Mouse (Mus musculus) lung, embryonic 16.5 days (tissue): ENCODE results near the gene Rbks. TPM values are rescaled to one million over a fixed set of nuclear protein-coding genes. Genes with fewer than 3 reads are reported as not detected.

ENCODE experiments used
- ATAC-seq: fragments of 200-750 bp; cut with Nextera tagmentation; 2 replicates; pipeline ENCODE4 v1.8.0; 2017; ENCODE audit warnings: low read depth, mild to moderate bottlenecking, moderate library complexity
- H3K27ac ChIP-seq: fragments of 300-500 bp; sonication (generic); 2 replicates; pipeline ENCODE4 v1.5.1; 2014; ENCODE audit warnings: mild to moderate bottlenecking, control low read depth, low read length
- H3K27me3 ChIP-seq: fragments of 300-500 bp; sonication (generic); 2 replicates; pipeline ENCODE4 v1.6.1; 2014; ENCODE audit warnings: low read depth, low read length, mixed read lengths; ENCODE audit not compliant: control insufficient read depth, insufficient read depth
- H3K36me3 ChIP-seq: fragments of 300-500 bp; sonication (generic); 2 replicates; pipeline ENCODE4 v1.6.1; 2014; ENCODE audit warnings: low read length; ENCODE audit not compliant: control insufficient read depth, insufficient read depth
- H3K4me1 ChIP-seq: fragments of 300-500 bp; sonication (generic); replicated peaks from 2 replicates; pipeline ENCODE4 v1.6.1; 2014; ENCODE audit warnings: low read length, mixed read lengths; ENCODE audit not compliant: control insufficient read depth, insufficient read depth
- H3K4me2 ChIP-seq: fragments of 300-500 bp; sonication (generic); 2 replicates; pipeline ENCODE4 v1.6.1; 2014; ENCODE audit warnings: low read depth, low read length, control low read depth
- H3K4me3 ChIP-seq: fragments of 300-500 bp; sonication (generic); 2 replicates; pipeline ENCODE4 v1.5.1; 2014; ENCODE audit warnings: mild to moderate bottlenecking, low read length, control low read depth
- H3K9ac ChIP-seq: fragments of 300-500 bp; sonication (generic); 2 replicates; pipeline ENCODE4 v1.6.1; 2014; ENCODE audit warnings: low read length, control low read depth
- H3K9me3 ChIP-seq: fragments of 300-500 bp; sonication (generic); 2 replicates; pipeline ENCODE4 v1.6.1; 2016; ENCODE audit warnings: low read length; ENCODE audit not compliant: control insufficient read depth
- WGBS: fragments of 180-500 bp; shearing (Covaris S2); extraction: QIAGEN DNeasy Blood & Tissue Kit; methylation state at CpG from one replicate; pipeline ENCODE4 v1.1.7; 2014; 5-methylcytosine and 5-hydroxymethylcytosine counted together
- polyA plus RNA-seq: library from polyadenylated mRNA; unstranded; fragments of >200 nt; fragmentation: Nextera tagmentation; extraction: Ambion mirVana; gene quantifications from 2 replicates; pipeline ENCODE4 v1.2.1, GENCODE M21; 2015

Gene Rbks
- polyA plus RNA-seq, 1 experiment from 2014 or later: 5.1 TPM

- peaks cover 5% of the 10 kb centered on the region; the same call in 1 of the 2 replicates for H3K4me1 ChIP-seq
- peaks cover 7% of the 10 kb centered on the region; the same call in 1 of the 2 replicates for H3K36me3 ChIP-seq
- H3K9ac ChIP-seq: peak overlapping the region; percentile 85
- WGBS: 47% methylated on average over 6 of the region's 6 CpGs
- peak overlapping the region; percentile 79 for H3K4me3 ChIP-seq
- ATAC-seq: no peak
- peak overlapping the region; percentile 58 for H3K4me2 ChIP-seq
- no peaks in the 10 kb centered on the region for H3K9me3 ChIP-seq
- H3K27ac ChIP-seq: peak overlapping the region; percentile 92
- no peaks in the 10 kb centered on the region for H3K27me3 ChIP-seq
Observed at GRCm38 (mm10) chr5:31614339-31615025, 82.9 kb downstream of the Rbks start.

GRCm38 (mm10) chr5:31613852-31614286 lies 83.6 kb downstream of the Rbks start:
- Histone ChIP-seq H3K9me3 (no peaks in the 10 kb centered on the region), H3K27me3 (no peaks in the 10 kb centered on the region), H3K27ac (peak overlapping the region; percentile 92), H3K9ac (peak overlapping the region; percentile 85), H3K4me3 (peak overlapping the region; percentile 79), H3K4me2 (peak overlapping the region; percentile 58), H3K36me3 (peaks cover 4% of the 10 kb centered on the region; the same call in 1 of the 2 replicates), H3K4me1 (peaks cover 5% of the 10 kb centered on the region; the same call in 1 of the 2 replicates)
- peak; percentile 94 for ATAC-seq
- under 1% methylated on average over 37 of the region's 37 CpGs for WGBS

- WGBS: 78% methylated on average over 1 of the region's 1 CpGs
- no peak for ATAC-seq
Observed at GRCm38 (mm10) chr5:31611186-31611585, 86.2 kb downstream of the Rbks start.

GRCm38 (mm10) chr5:31610376-31611086 lies 86.9 kb downstream of the Rbks start:
- no peak for ATAC-seq
- H3K4me1 ChIP-seq: peaks cover 5% of the 10 kb centered on the region; the same call in 1 of the 2 replicates
- H3K9ac ChIP-seq: no peak overlapping the region
- 52% methylated on average over 13 of the region's 13 CpGs for WGBS
- no peak overlapping the region for H3K4me3 ChIP-seq
- no peak overlapping the region for H3K4me2 ChIP-seq
- H3K27ac ChIP-seq: no peak overlapping the region
- H3K9me3 ChIP-seq: no peaks in the 10 kb centered on the region
- H3K36me3 ChIP-seq: no peaks in the 10 kb centered on the region
- no peaks in the 10 kb centered on the region for H3K27me3 ChIP-seq

More at GRCm38 (mm10) chr5:31611186-31611585, 86.2 kb downstream of the Rbks start:
- H3K36me3 ChIP-seq: peaks cover under 1% of the 10 kb centered on the region; the same call in 1 of the 2 replicates
- H3K4me3 ChIP-seq: no peak overlapping the region
- no peaks in the 10 kb centered on the region for H3K27me3 ChIP-seq
- H3K4me1 ChIP-seq: peaks cover 5% of the 10 kb centered on the region; the same call in 1 of the 2 replicates
- no peak overlapping the region for H3K27ac ChIP-seq
- H3K9me3 ChIP-seq: no peaks in the 10 kb centered on the region
- H3K9ac ChIP-seq: no peak overlapping the region
- no peak overlapping the region for H3K4me2 ChIP-seq

GRCm38 (mm10) chr5:31606151-31606550 lies 91.3 kb downstream of the Rbks start:
- Histone ChIP-seq H3K27ac (no peak overlapping the region), H3K27me3 (no peaks in the 10 kb centered on the region), H3K4me1 (no peaks in the 10 kb centered on the region), H3K9me3 (no peaks in the 10 kb centered on the region), H3K9ac (no peak overlapping the region), H3K36me3 (no peaks in the 10 kb centered on the region), H3K4me3 (no peak overlapping the region), H3K4me2 (no peak overlapping the region)
- no peak for ATAC-seq
- WGBS: 47% methylated on average over 3 of the region's 3 CpGs

- WGBS: 83% methylated on average over 6 of the region's 6 CpGs
- H3K36me3 ChIP-seq: no peaks in the 10 kb centered on the region
Observed at GRCm38 (mm10) chr5:31603766-31604165, 93.7 kb downstream of the Rbks start.

GRCm38 (mm10) chr5:31602377-31602776 lies 95.0 kb downstream of the Rbks start:
- 91% methylated on average over 1 of the region's 1 CpGs for WGBS
- Histone ChIP-seq H3K27ac (0 out of 2 replicates have a peak overlapping the region, but pooled peaks have one; percentile 38), H3K36me3 (no peaks in the 10 kb centered on the region), H3K4me1 (no peaks in the 10 kb centered on the region), H3K4me2 (no peak overlapping the region), H3K27me3 (no peaks in the 10 kb centered on the region), H3K4me3 (no peak overlapping the region), H3K9me3 (no peaks in the 10 kb centered on the region), H3K9ac (no peak overlapping the region)
- peak; percentile 88 for ATAC-seq

More at GRCm38 (mm10) chr5:31603766-31604165, 93.7 kb downstream of the Rbks start:
- Histone ChIP-seq H3K9me3 (no peaks in the 10 kb centered on the region), H3K9ac (no peak overlapping the region), H3K27ac (no peak overlapping the region), H3K27me3 (no peaks in the 10 kb centered on the region), H3K4me1 (no peaks in the 10 kb centered on the region), H3K4me3 (no peak overlapping the region), H3K4me2 (no peak overlapping the region)
- ATAC-seq: no peak

GRCm38 (mm10) chr5:31601162-31601722 lies 96.2 kb downstream of the Rbks start:
- no peak overlapping the region for H3K4me3 ChIP-seq
- no peak overlapping the region for H3K9ac ChIP-seq
- H3K36me3 ChIP-seq: no peaks in the 10 kb centered on the region
- no peak overlapping the region for H3K27ac ChIP-seq
- no peak overlapping the region for H3K4me2 ChIP-seq
- no peaks in the 10 kb centered on the region for H3K27me3 ChIP-seq
- 79% methylated on average over 7 of the region's 7 CpGs for WGBS
- H3K4me1 ChIP-seq: peaks cover 4% of the 10 kb centered on the region
- ATAC-seq: no peak
- H3K9me3 ChIP-seq: no peaks in the 10 kb centered on the region

DNA sequence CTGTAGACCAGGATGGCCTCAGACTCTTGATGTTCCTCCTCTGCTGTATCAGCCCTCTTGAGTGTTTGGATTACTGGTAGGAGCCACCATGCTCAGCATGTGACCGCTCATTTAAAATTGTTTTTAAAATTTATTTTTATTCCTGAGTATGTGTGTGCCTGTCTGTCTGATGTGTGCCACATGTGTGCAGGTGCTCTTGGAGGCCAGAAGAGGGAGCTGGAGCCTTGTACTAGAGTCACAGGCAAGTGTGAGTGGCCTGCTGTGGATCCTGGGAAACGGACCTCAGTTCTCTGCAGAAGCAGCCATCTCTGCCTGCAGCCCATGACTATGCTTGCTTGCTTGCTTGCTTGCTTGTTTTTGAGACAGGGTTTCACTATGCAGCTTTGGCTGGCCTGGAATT lies 98.3 kb downstream of the Rbks start:
- H3K9ac ChIP-seq: no peak overlapping the region
- no peak for ATAC-seq
- 83% methylated on average over 2 of the region's 2 CpGs for WGBS
- H3K4me1 ChIP-seq: peaks cover 4% of the 10 kb centered on the region
- no peaks in the 10 kb centered on the region for H3K9me3 ChIP-seq
- H3K36me3 ChIP-seq: no peaks in the 10 kb centered on the region
- H3K4me3 ChIP-seq: no peak overlapping the region
- no peaks in the 10 kb centered on the region for H3K27me3 ChIP-seq
- no peak overlapping the region for H3K4me2 ChIP-seq
- no peak overlapping the region for H3K27ac ChIP-seq
